Mouse (Mus musculus) liver, embryonic 12.5 days (tissue): ENCODE results near the gene Gm26741. TPM values are rescaled to one million over a fixed set of nuclear protein-coding genes. Genes with fewer than 3 reads are reported as not detected.

Experiments used
- ATAC-seq: fragments of 200-750 bp; cut with Nextera tagmentation; 2 replicates; pipeline ENCODE4 v1.8.0; 2017; ENCODE audit warnings: moderate number of reproducible peaks, mild to moderate bottlenecking, moderate library complexity
- H3K27ac ChIP-seq: fragments of 300-500 bp; sonication (generic); 2 replicates; pipeline ENCODE4 v1.5.1; 2016; ENCODE audit warnings: mild to moderate bottlenecking
- H3K27me3 ChIP-seq: fragments of 300-500 bp; sonication (generic); replicated peaks from 2 replicates; pipeline ENCODE4 v1.6.1; 2016; ENCODE audit warnings: mild to moderate bottlenecking, moderate library complexity
- H3K36me3 ChIP-seq: fragments of 300-500 bp; sonication (generic); 2 replicates; pipeline ENCODE4 v1.6.1; 2016; ENCODE audit warnings: mild to moderate bottlenecking, moderate library complexity
- H3K4me1 ChIP-seq: fragments of 300-500 bp; sonication (generic); 2 replicates; pipeline ENCODE4 v1.6.1; 2016
- H3K4me2 ChIP-seq: fragments of 300-500 bp; sonication (generic); 2 replicates; pipeline ENCODE4 v1.6.1; 2016; ENCODE audit warnings: mild to moderate bottlenecking, moderate library complexity
- H3K4me3 ChIP-seq: fragments of 300-500 bp; sonication (generic); 2 replicates; pipeline ENCODE4 v1.5.1; 2016; ENCODE audit warnings: mild to moderate bottlenecking, moderate library complexity
- H3K9ac ChIP-seq: fragments of 300-500 bp; sonication (generic); 2 replicates; pipeline ENCODE4 v1.6.1; 2016; ENCODE audit warnings: mild to moderate bottlenecking, moderate library complexity
- H3K9me3 ChIP-seq: fragments of 300-500 bp; sonication (generic); replicated peaks from 2 replicates; pipeline ENCODE4 v1.6.1; 2016; ENCODE audit warnings: mild to moderate bottlenecking, moderate library complexity
- WGBS: fragments of 180-500 bp; shearing (Covaris S2); methylation state at CpG from one replicate; pipeline ENCODE4 v1.1.7; 2016; ENCODE audit not compliant: insufficient replicate concordance; 5-methylcytosine and 5-hydroxymethylcytosine counted together
- polyA plus RNA-seq: library from polyadenylated mRNA; unstranded; fragments of >200 nt; fragmentation: Nextera tagmentation; extraction: Ambion mirVana; gene quantifications from 2 replicates; pipeline ENCODE4 v1.2.1, GENCODE M21; 2016

Gm26741 gene
- polyA plus RNA-seq, 1 experiment from 2014 or later: not detected

GRCm38 (mm10) chr10:52376422-52376821 is 17.9 kb downstream of the Gm26741 start:
- no peaks in the 10 kb centered on the region for H3K9me3 ChIP-seq
- 54% methylated on average over 2 of the region's 2 CpGs for WGBS
- H3K27me3 ChIP-seq: no peaks in the 10 kb centered on the region
- H3K27ac ChIP-seq: no peak overlapping the region
- H3K9ac ChIP-seq: no peak overlapping the region
- H3K4me2 ChIP-seq: no peak overlapping the region
- H3K4me1 ChIP-seq: peaks cover 27% of the 10 kb centered on the region
- no peak for ATAC-seq
- no peaks in the 10 kb centered on the region for H3K36me3 ChIP-seq
- H3K4me3 ChIP-seq: no peak overlapping the region

GRCm38 (mm10) chr10:52377813-52378212 is 19.2 kb downstream of the Gm26741 start:
- H3K9me3 ChIP-seq: no peaks in the 10 kb centered on the region
- no peak overlapping the region for H3K4me2 ChIP-seq
- no peak for ATAC-seq
- H3K9ac ChIP-seq: no peak overlapping the region
- 90% methylated on average over 2 of the region's 2 CpGs for WGBS
- no peaks in the 10 kb centered on the region for H3K36me3 ChIP-seq
- H3K27ac ChIP-seq: no peak overlapping the region
- no peak overlapping the region for H3K4me3 ChIP-seq
- peaks cover 31% of the 10 kb centered on the region for H3K4me1 ChIP-seq
- no peaks in the 10 kb centered on the region for H3K27me3 ChIP-seq

GRCm38 (mm10) chr10:52381321-52381801 is 22.8 kb downstream of the Gm26741 start:
- peak overlapping the region; percentile 88 for H3K27ac ChIP-seq
- ATAC-seq: peak; percentile 28
- no peaks in the 10 kb centered on the region for H3K9me3 ChIP-seq
- H3K4me3 ChIP-seq: peak overlapping the region; percentile 93
- H3K9ac ChIP-seq: peak overlapping the region; percentile 96
- peaks cover 35% of the 10 kb centered on the region for H3K4me1 ChIP-seq
- H3K4me2 ChIP-seq: peak overlapping the region; percentile 92
- WGBS: under 1% methylated on average over 19 of the region's 19 CpGs
- no peaks in the 10 kb centered on the region for H3K36me3 ChIP-seq
- no peaks in the 10 kb centered on the region for H3K27me3 ChIP-seq

GRCm38 (mm10) chr10:52381845-52382591 is 23.5 kb downstream of the Gm26741 start, which contains the start of gene Gopc:
TSS of gene Gopc (minus strand) at chr10:52382124.
- Histone ChIP-seq H3K9me3 (no peaks in the 10 kb centered on the region), H3K9ac (peak within 1 kb of the TSS; percentile 96), H3K4me3 (peak within 1 kb of the TSS; percentile 93), H3K27ac (peak within 1 kb of the TSS; percentile 88), H3K4me2 (peak within 1 kb of the TSS; percentile 92), H3K27me3 (no peaks in the 10 kb centered on the region), H3K4me1 (peaks cover 35% of the 10 kb centered on the region), H3K36me3 (no peaks in the 10 kb centered on the region)
- ATAC-seq: peak; percentile 96
- 1% methylated on average over 70 of the region's 71 CpGs for whole genome bisulfite sequencing

DNA sequence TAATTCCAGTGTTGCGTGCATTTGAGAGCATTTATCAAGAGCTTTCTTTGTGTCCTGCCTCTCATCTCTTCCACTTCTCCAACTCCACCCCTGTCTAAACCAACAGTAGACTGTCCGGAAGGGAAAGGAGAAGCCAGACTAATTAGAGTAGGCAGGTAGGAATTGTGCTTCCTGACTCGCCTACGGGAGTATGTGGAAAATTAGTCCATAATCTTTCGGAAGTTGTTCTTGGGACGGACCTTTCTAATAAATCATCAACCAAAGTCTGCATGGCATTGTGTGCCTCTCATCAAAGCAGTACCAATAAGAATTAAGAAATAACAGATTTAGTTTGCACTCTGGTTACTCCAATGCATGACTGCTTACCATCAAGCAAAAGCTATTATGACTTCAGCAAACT is 24.5 kb downstream of the Gm26741 start:
- no peaks in the 10 kb centered on the region for H3K9me3 ChIP-seq
- no peak for ATAC-seq
- 70% methylated on average over 6 of the region's 6 CpGs for WGBS
- peaks cover 31% of the 10 kb centered on the region for H3K4me1 ChIP-seq
- peak overlapping the region; percentile 92 for H3K4me2 ChIP-seq
- peak overlapping the region; percentile 96 for H3K9ac ChIP-seq
- peak overlapping the region; percentile 93 for H3K4me3 ChIP-seq
- H3K27me3 ChIP-seq: no peaks in the 10 kb centered on the region
- no peaks in the 10 kb centered on the region for H3K36me3 ChIP-seq
- peak overlapping the region; percentile 88; the same call in 1 of the 2 replicates for H3K27ac ChIP-seq

DNA sequence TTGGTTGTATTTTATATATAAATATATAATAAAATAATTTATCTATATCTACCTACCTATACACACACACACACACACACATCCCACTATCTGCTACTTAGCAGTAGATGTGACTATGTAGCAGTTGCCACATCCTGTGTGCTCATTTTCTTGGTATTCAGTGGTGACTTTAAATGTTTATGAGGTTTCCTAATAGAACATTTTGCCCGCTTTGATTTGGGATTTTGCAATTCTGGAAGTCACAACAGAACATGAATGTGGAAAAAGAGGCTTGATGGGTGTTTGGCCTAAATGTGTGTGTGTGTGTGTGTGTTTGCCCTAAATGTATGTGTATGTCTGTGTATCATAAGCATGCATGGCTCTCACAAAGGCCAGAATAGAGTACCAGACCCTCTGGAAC is 25.0 kb downstream of the Gm26741 start:
- H3K27me3 ChIP-seq: no peaks in the 10 kb centered on the region
- no peak overlapping the region for H3K9ac ChIP-seq
- no peak overlapping the region for H3K4me2 ChIP-seq
- WGBS: 74% methylated on average over 1 of the region's 1 CpGs
- H3K4me1 ChIP-seq: peaks cover 27% of the 10 kb centered on the region
- H3K4me3 ChIP-seq: no peak overlapping the region
- H3K36me3 ChIP-seq: no peaks in the 10 kb centered on the region
- ATAC-seq: no peak
- no peak overlapping the region for H3K27ac ChIP-seq
- H3K9me3 ChIP-seq: no peaks in the 10 kb centered on the region

GRCm38 (mm10) chr10:52384823-52385610 is 26.4 kb downstream of the Gm26741 start:
- ATAC-seq: no peak
- Histone ChIP-seq H3K27me3 (no peaks in the 10 kb centered on the region; the same call in 1 of the 2 replicates), H3K4me3 (no peak overlapping the region), H3K36me3 (no peaks in the 10 kb centered on the region), H3K4me1 (peaks cover 19% of the 10 kb centered on the region), H3K27ac (no peak overlapping the region), H3K4me2 (no peak overlapping the region), H3K9ac (no peak overlapping the region), H3K9me3 (no peaks in the 10 kb centered on the region)
- WGBS: 55% methylated on average over 8 of the region's 8 CpGs

DNA sequence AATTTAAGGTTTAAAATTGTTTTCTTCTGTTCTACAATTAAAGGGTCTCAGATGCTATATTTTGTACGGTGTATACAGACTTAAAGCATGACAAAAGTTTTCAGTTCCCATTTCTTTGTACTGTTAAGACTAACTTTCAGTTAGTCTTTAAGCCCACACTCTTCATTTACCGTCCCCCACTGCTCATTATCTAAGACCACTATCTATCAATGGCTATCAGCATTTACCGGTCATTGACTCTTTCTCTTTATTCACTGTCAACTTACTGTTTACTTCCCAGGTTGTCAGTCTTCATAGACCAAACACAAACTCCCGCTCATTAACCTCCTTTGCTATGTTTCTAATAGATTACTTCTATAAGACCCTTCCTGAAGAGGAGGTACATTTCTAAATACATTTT is 28.6 kb downstream of the Gm26741 start:
- WGBS: 53% methylated on average over 4 of the region's 4 CpGs
- Histone ChIP-seq H3K4me3 (no peak overlapping the region), H3K36me3 (no peaks in the 10 kb centered on the region), H3K4me2 (no peak overlapping the region), H3K9ac (no peak overlapping the region), H3K9me3 (no peaks in the 10 kb centered on the region), H3K4me1 (peaks cover 8% of the 10 kb centered on the region), H3K27ac (no peak overlapping the region), H3K27me3 (no peaks in the 10 kb centered on the region; the same call in 1 of the 2 replicates)
- ATAC-seq: no peak

GRCm38 (mm10) chr10:52388922-52389430 is 30.4 kb downstream of the Gm26741 start, which contains the start of gene Nepn:
TSS of gene Nepn (plus strand) at chr10:52388972.
- H3K27ac ChIP-seq: no peak within 1 kb of the TSS
- H3K9me3 ChIP-seq: no peaks in the 10 kb centered on the region
- no peaks in the 10 kb centered on the region; the same call in 1 of the 2 replicates for H3K27me3 ChIP-seq
- 72% methylated on average over 5 of the region's 5 CpGs for WGBS
- ATAC-seq: no peak
- no peak within 1 kb of the TSS for H3K4me3 ChIP-seq
- no peak within 1 kb of the TSS for H3K9ac ChIP-seq
- H3K36me3 ChIP-seq: no peaks in the 10 kb centered on the region
- H3K4me1 ChIP-seq: no peaks in the 10 kb centered on the region
- no peak within 1 kb of the TSS for H3K4me2 ChIP-seq

GRCm38 (mm10) chr10:52389438-52389837 is 30.9 kb downstream of the Gm26741 start:
- no peak overlapping the region for H3K27ac ChIP-seq
- H3K9me3 ChIP-seq: no peaks in the 10 kb centered on the region
- no peaks in the 10 kb centered on the region; the same call in 1 of the 2 replicates for H3K27me3 ChIP-seq
- H3K4me1 ChIP-seq: no peaks in the 10 kb centered on the region
- H3K4me3 ChIP-seq: no peak overlapping the region
- WGBS: 68% methylated on average over 3 of the region's 3 CpGs
- ATAC-seq: no peak
- no peaks in the 10 kb centered on the region for H3K36me3 ChIP-seq
- no peak overlapping the region for H3K4me2 ChIP-seq
- H3K9ac ChIP-seq: no peak overlapping the region

GRCm38 (mm10) chr10:52391208-52391607 is 32.6 kb downstream of the Gm26741 start:
- H3K27ac ChIP-seq: no peak overlapping the region
- H3K27me3 ChIP-seq: no peaks in the 10 kb centered on the region; the same call in 1 of the 2 replicates
- WGBS: 51% methylated on average over 2 of the region's 2 CpGs
- no peak overlapping the region for H3K4me2 ChIP-seq
- ATAC-seq: no peak
- H3K4me3 ChIP-seq: no peak overlapping the region
- no peaks in the 10 kb centered on the region for H3K4me1 ChIP-seq
- H3K9me3 ChIP-seq: no peaks in the 10 kb centered on the region
- H3K9ac ChIP-seq: no peak overlapping the region
- H3K36me3 ChIP-seq: no peaks in the 10 kb centered on the region

GRCm38 (mm10) chr10:52396647-52397046 is 38.1 kb downstream of the Gm26741 start:
- Histone ChIP-seq H3K9me3 (no peaks in the 10 kb centered on the region), H3K27ac (no peak overlapping the region), H3K36me3 (no peaks in the 10 kb centered on the region), H3K4me3 (no peak overlapping the region), H3K4me1 (no peaks in the 10 kb centered on the region), H3K27me3 (no peaks in the 10 kb centered on the region), H3K4me2 (no peak overlapping the region), H3K9ac (no peak overlapping the region)
- WGBS: 74% methylated on average over 3 of the region's 3 CpGs
- no peak for ATAC-seq
